Mouse (Mus musculus) kidney, postnatal 0 days (tissue): ENCODE results near the gene Calm2. TPM values are rescaled to one million over a fixed set of nuclear protein-coding genes. Genes with fewer than 3 reads are reported as not detected.
A peak's percentile ranks its signal among the peaks of the same experiment; 100 is the strongest.

Experiments
- ATAC-seq: fragments of 200-750 bp; cut with Nextera tagmentation; replicated peaks from 2 replicates; pipeline ENCODE4 v1.8.0; 2017; ENCODE audit warnings: low read depth, moderate number of reproducible peaks, moderate TSS enrichment, moderate library complexity; ENCODE audit not compliant: low FRiP score
- DNase-seq: peaks from one replicate; pipeline ENCODE4 v3.0.0-alpha.2; 2016; ENCODE audit warnings: low spot score
- H3K27ac ChIP-seq: fragments of 300-500 bp; sonication (generic); 2 replicates; pipeline ENCODE4 v1.5.1; 2014; ENCODE audit warnings: mild to moderate bottlenecking
- H3K27me3 ChIP-seq: fragments of 300-500 bp; sonication (generic); 2 replicates; pipeline ENCODE4 v1.6.1; 2014; ENCODE audit warnings: low read length, mixed read lengths; ENCODE audit not compliant: insufficient read depth
- H3K36me3 ChIP-seq: fragments of 300-500 bp; sonication (generic); 2 replicates; pipeline ENCODE4 v1.6.1; 2014; ENCODE audit warnings: low read length, mixed read lengths; ENCODE audit not compliant: insufficient read depth
- H3K4me1 ChIP-seq: fragments of 300-500 bp; sonication (generic); replicated peaks from 2 replicates; pipeline ENCODE4 v1.6.1; 2014; ENCODE audit warnings: antibody characterized with exemption, low read length, mixed read lengths; ENCODE audit not compliant: insufficient read depth
- H3K4me2 ChIP-seq: fragments of 300-500 bp; sonication (generic); 2 replicates; pipeline ENCODE4 v1.6.1; 2014; ENCODE audit warnings: mild to moderate bottlenecking, low read length, moderate library complexity, mixed read lengths
- H3K4me3 ChIP-seq: fragments of 300-500 bp; sonication (generic); replicated peaks from 2 replicates; pipeline ENCODE4 v1.5.1; 2014; ENCODE audit warnings: low read depth, low read length
- H3K9ac ChIP-seq: fragments of 300-500 bp; sonication (generic); 2 replicates; pipeline ENCODE4 v1.6.1; 2014; ENCODE audit warnings: low read depth, low read length
- H3K9me3 ChIP-seq: fragments of 300-500 bp; sonication (generic); replicated peaks from 2 replicates; pipeline ENCODE4 v1.6.1; 2016; ENCODE audit warnings: low read length, inconsistent platforms, mixed read lengths
- CTCF ChIP-seq: IDR thresholded peaks from 2 replicates; pipeline ENCODE4 v1.5.1; 2016; ENCODE audit warnings: antibody characterized with exemption, low read depth, mild to moderate bottlenecking, moderate library complexity
- WGBS: fragments of 180-500 bp; shearing (Covaris S2); extraction: QIAGEN DNeasy Blood & Tissue Kit; methylation state at CpG from one replicate; pipeline ENCODE4 v1.1.7; 2014; 5-methylcytosine and 5-hydroxymethylcytosine counted together
- polyA plus RNA-seq: library from polyadenylated mRNA; unstranded; fragments of >200 nt; fragmentation: Nextera tagmentation; extraction: Ambion mirVana; gene quantifications from 2 replicates; pipeline ENCODE4 v1.2.1, GENCODE M21; 2015

Gene Calm2
- 1,007 and 1,080 TPM in 2 replicates for polyA plus RNA-seq

DNA sequence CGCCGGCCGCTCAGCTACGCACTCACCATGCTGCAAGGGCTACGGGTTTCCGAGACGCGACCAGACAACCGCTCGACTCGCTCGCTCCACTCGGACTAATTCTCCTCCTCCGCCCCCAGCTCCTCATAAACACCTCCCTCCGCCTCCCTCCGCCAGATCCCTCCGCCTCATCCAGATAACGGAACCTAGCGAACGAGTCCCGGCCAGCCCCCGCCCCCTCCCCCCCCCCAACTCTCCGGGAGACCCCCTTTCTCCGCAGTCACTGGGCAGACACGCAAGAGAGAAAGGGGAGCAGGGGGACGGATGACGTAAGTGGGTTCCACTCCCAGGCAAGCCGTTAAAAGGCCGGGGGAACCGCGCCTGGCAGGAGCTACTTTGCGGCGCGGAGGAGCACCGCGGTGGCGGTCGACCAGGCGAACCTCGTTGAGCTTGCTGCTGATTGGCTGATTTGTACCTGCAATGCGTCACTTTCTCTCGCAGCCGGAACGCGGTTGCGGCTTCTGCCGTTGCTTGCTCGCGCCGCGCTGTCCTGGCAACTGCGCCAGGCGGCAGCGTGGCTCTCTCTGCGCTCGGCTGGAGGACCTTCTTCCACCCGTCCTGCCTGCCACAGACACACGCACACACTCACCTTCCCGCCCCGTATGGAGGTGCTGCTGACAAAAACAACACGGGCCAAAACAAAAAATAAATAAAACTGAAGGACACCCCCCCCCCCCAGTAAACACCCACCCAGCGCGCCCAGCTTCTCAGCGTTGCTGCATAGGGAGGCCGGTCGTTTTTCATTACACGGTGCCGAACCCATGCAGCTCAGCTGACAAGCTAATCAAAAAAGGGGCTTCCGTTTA lies at the start of gene Calm2:
Calm2 (minus strand) TSS at position 169 of the 845 bp plus-strand sequence.
- no peaks in the 10 kb centered on the region for H3K36me3 ChIP-seq
- H3K27ac ChIP-seq, result peak within 1 kb of the TSS; percentile 94
- ATAC-seq, result peak; percentile 86
- no peaks in the 10 kb centered on the region for H3K27me3 ChIP-seq
- peak within 1 kb of the TSS; percentile 76 for H3K4me2 ChIP-seq
- peak within 1 kb of the TSS; percentile 78 for H3K4me3 ChIP-seq
- H3K9ac ChIP-seq, result peak within 1 kb of the TSS; percentile 98
- WGBS, result under 1% methylated on average over 67 of the region's 69 CpGs
- DNase-seq, result peak; percentile 97
- H3K9me3 ChIP-seq, result no peaks in the 10 kb centered on the region
- TF ChIP-seq CTCF, result peak; percentile 45; the same call in 1 of the 2 replicates
- H3K4me1 ChIP-seq, result peaks cover 20% of the 10 kb centered on the region

DNA sequence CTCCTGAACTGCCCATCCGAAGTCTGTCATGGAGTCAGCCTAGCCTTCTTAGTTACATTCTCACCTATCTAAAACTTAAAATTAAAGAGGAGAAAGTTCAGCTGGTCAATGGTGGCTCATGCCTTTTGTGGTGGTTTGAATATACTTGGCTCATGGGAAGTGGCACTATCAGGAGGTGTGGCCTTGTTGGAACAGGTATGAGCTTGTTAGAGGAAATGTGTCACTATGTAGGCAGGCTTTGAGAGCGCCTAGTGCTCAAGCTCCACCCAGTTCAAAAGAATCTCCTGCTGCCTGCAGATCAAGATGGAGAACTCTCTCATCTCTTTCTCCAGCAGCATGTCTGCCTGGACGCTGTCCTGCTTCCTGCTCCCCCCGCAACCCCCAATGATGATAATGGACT lies 48.8 kb upstream of the Calm2 start:
- no peaks in the 10 kb centered on the region for H3K27me3 ChIP-seq
- WGBS, result 90% methylated on average over 4 of the region's 4 CpGs
- no peak overlapping the region for H3K27ac ChIP-seq
- TF ChIP-seq CTCF, result no peak
- no peaks in the 10 kb centered on the region for H3K36me3 ChIP-seq
- no peak for DNase-seq
- peaks cover 2% of the 10 kb centered on the region; the same call in 1 of the 2 replicates for H3K4me1 ChIP-seq
- no peaks in the 10 kb centered on the region for H3K9me3 ChIP-seq
- no peak overlapping the region for H3K4me3 ChIP-seq
- no peak for ATAC-seq
- no peak overlapping the region for H3K4me2 ChIP-seq
- H3K9ac ChIP-seq, result no peak overlapping the region

DNA sequence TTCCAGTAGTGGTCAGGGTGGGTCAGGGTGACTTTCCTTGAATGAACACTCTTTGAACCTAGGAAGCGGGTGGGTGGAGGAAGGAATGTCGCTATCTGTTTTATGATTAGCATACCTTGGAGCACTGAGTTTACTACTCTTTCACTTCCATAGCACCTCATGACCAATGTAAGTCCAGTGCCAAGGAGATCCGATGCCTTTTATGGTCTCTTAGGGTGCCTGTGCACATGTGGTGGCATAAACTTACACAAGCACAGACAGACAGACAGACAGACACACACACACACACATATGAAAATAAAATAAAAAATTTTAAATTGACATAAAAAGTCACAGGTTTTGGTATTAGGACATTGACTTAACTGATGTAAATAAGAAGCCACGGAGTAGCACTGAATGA lies 47.6 kb upstream of the Calm2 start:
- no peak overlapping the region for H3K27ac ChIP-seq
- no peak overlapping the region for H3K4me2 ChIP-seq
- peaks cover 7% of the 10 kb centered on the region; the same call in 1 of the 2 replicates for H3K4me1 ChIP-seq
- no peak for TF ChIP-seq CTCF
- no peak overlapping the region for H3K4me3 ChIP-seq
- 89% methylated on average over 4 of the region's 4 CpGs for WGBS
- no peak overlapping the region for H3K9ac ChIP-seq
- no peaks in the 10 kb centered on the region for H3K9me3 ChIP-seq
- no peak for ATAC-seq
- no peaks in the 10 kb centered on the region for H3K36me3 ChIP-seq
- H3K27me3 ChIP-seq, result no peaks in the 10 kb centered on the region
- DNase-seq, result no peak

DNA sequence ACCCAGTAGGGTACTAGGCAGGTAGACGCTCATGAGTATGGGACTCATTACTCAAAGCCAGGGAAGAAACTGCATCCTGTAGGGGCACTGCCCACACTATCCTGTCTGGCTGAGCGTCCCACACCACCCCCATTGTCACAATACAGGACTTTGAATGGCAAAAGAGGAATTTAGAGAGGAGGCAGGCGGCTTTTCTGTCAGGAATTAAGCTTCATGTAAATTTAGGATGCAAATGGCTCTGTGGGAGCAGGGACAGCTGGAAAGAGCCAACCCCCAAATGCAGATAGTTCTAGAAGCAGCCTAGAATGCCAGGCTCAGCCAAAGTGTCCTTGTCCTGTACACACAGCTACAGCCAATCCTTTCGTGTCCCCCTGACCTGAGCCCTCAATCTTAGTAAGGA lies 45.6 kb upstream of the Calm2 start:
- Histone ChIP-seq H3K27ac (no peak overlapping the region), H3K4me1 (peaks cover 7% of the 10 kb centered on the region; the same call in 1 of the 2 replicates), H3K9me3 (no peaks in the 10 kb centered on the region), H3K27me3 (no peaks in the 10 kb centered on the region), H3K4me3 (no peak overlapping the region), H3K4me2 (no peak overlapping the region), H3K36me3 (no peaks in the 10 kb centered on the region), H3K9ac (no peak overlapping the region)
- 58% methylated on average over 4 of the region's 4 CpGs for WGBS
- ATAC-seq, result no peak
- no peak for TF ChIP-seq CTCF
- no peak for DNase-seq

DNA sequence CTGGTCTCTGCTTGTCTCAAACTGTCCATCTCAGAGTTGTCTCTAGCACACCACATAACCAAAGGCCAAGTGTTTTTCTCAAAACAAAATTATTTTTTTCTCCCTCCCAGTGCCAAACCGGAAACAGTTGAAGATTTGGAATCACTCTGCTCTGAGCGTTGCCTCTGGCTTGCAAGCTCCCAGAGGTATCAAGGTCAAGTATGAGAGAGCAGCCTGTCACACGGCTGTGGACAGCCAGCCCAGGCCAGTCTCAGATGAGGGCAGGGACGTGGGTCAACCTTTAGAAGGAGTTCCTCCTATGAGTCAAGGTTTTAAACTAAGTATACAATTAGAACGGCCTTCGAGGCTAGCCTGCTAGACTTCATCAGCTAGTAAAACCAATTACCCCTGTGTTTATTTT lies 43.6 kb upstream of the Calm2 start:
- no peak overlapping the region for H3K4me2 ChIP-seq
- no peak overlapping the region for H3K9ac ChIP-seq
- no peak overlapping the region for H3K4me3 ChIP-seq
- 0 out of 2 replicates have a peak overlapping the region, but pooled peaks have one; percentile 19 for H3K27ac ChIP-seq
- H3K27me3 ChIP-seq, result no peaks in the 10 kb centered on the region
- peaks cover 7% of the 10 kb centered on the region; the same call in 1 of the 2 replicates for H3K4me1 ChIP-seq
- no peak for TF ChIP-seq CTCF
- H3K9me3 ChIP-seq, result no peaks in the 10 kb centered on the region
- ATAC-seq (peak; percentile 74), DNase-seq (no peak)
- no peaks in the 10 kb centered on the region for H3K36me3 ChIP-seq
- WGBS, result 14% methylated on average over 6 of the region's 6 CpGs

DNA sequence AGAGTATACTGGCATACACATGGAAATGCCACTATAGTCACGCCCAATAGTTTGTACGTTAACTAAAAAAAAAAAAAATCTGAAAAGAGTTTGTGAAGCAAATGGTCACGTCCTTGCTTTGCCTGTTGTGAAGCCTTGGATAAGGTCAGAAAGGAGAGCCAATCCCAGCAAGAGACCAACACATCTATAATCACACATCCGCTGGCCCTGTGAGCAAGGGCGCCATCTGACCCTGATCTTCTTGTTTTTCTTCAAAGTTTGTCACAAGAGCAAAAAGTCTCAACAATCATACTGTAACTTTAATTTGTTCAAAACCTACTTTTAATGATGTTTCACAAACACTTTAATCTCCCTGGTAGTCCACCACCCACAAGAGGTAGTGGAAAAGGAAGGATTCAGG lies 39.0 kb upstream of the Calm2 start:
- no peak overlapping the region for H3K9ac ChIP-seq
- TF ChIP-seq CTCF, result no peak
- H3K4me1 ChIP-seq, result peaks cover 7% of the 10 kb centered on the region; the same call in 1 of the 2 replicates
- ATAC-seq (no peak), DNase-seq (no peak)
- no peaks in the 10 kb centered on the region for H3K27me3 ChIP-seq
- no peak overlapping the region for H3K27ac ChIP-seq
- no peak overlapping the region for H3K4me3 ChIP-seq
- H3K36me3 ChIP-seq, result no peaks in the 10 kb centered on the region
- no peak overlapping the region for H3K4me2 ChIP-seq
- 93% methylated on average over 5 of the region's 5 CpGs for WGBS
- no peaks in the 10 kb centered on the region for H3K9me3 ChIP-seq
